In genomic region chr2:123312277-123312617, GRCm38 (mm10) we compare ENCODE assay signal across 9 mouse cellular contexts.
A peak's percentile ranks its signal among the peaks of the same experiment; 100 is the strongest.
DNase-seq lines count a peak whose midpoint lies in the region; ATAC-seq and TF ChIP-seq lines count a peak whose summit lies in the region.
"Had no signal": no experiment of that assay in that cellular context is flagged by ENCODE, and none has a peak within 500 bp of the region (broad histone marks: within the 10 kb centered on the region; RNA-seq: fewer than 3 reads in every experiment).

No protein-coding gene starts in this region.

- no peaks in the 10 kb centered on the region for H3K27me3 ChIP-seq in hindbrain, postnatal 0 days (ENCODE audit: insufficient read depth, low read length)

- H3K4me1 ChIP-seq in hindbrain, postnatal 0 days (ENCODE audit: insufficient read depth, low read length): no peaks in the 10 kb centered on the region
- H3K4me1 ChIP-seq: limb, embryonic 15.5 days had no signal

- H3K27ac ChIP-seq in hindbrain, postnatal 0 days: no peak overlapping the region
- H3K27ac ChIP-seq: limb, embryonic 15.5 days had no signal

- peak; percentile 95 for TF ChIP-seq CTCF in hindbrain, postnatal 0 days (IDR thresholded peaks at IDR 0.05; ENCODE audit: low read depth)

- peak; percentile 76; the same call in 1 of the 2 replicates for ATAC-seq in hindbrain, postnatal 0 days

- DNase-seq in adrenal gland, adult (ENCODE audit: inconsistent age in 2 of 2, low spot score in 1 of 2): peak; percentile 48 to 88
- DNase-seq in cerebellum, postnatal 10 days: peak; percentile 91 to 95
- peak; percentile 60 to 83 for DNase-seq in frontal cortex, postnatal 14 days (ENCODE audit: low spot score in 2 of 2)
- peak; percentile 93 for DNase-seq in hindbrain, postnatal 0 days (ENCODE audit: low spot score)
- peak; percentile 72 to 87 for DNase-seq in layer of hippocampus, postnatal 25 days (ENCODE audit: extremely low spot score in 1 of 2, low spot score in 1 of 2)
- DNase-seq in lung, postnatal 4 days: peak; percentile 28 to 77
- DNase-seq in right cerebral cortex, postnatal 10 days (ENCODE audit: low spot score in 2 of 2): peak; percentile 86 to 91
- DNase-seq in T-cell, adult 2 months (ENCODE audit: low spot score): no peak

- H3K4me3 ChIP-seq in hindbrain, postnatal 0 days (ENCODE audit: low read length): no peak overlapping the region
- H3K4me3 ChIP-seq: limb, embryonic 15.5 days had no signal

- H3K9me3 ChIP-seq in hindbrain, postnatal 0 days (ENCODE audit: low read length): no peaks in the 10 kb centered on the region
- H3K9me3 ChIP-seq: limb, embryonic 15.5 days had no signal

- H3K36me3 ChIP-seq in hindbrain, postnatal 0 days (ENCODE audit: insufficient read depth, low read length): no peaks in the 10 kb centered on the region
- H3K36me3 ChIP-seq: limb, embryonic 15.5 days had no signal

- H3K9ac ChIP-seq in hindbrain, postnatal 0 days (replicated peaks; ENCODE audit: low read length): no peak overlapping the region
- H3K9ac ChIP-seq: limb, embryonic 15.5 days had no signal

- 18% methylated on average over 8 of the region's 8 CpGs for WGBS in hindbrain, postnatal 0 days

- no peak overlapping the region for H3K4me2 ChIP-seq in hindbrain, postnatal 0 days (ENCODE audit: low read depth, low read length)
- H3K4me2 ChIP-seq: limb, embryonic 15.5 days had no signal
